ENCODE assay signal across 9 mouse cellular contexts in the genomic region with DNA sequence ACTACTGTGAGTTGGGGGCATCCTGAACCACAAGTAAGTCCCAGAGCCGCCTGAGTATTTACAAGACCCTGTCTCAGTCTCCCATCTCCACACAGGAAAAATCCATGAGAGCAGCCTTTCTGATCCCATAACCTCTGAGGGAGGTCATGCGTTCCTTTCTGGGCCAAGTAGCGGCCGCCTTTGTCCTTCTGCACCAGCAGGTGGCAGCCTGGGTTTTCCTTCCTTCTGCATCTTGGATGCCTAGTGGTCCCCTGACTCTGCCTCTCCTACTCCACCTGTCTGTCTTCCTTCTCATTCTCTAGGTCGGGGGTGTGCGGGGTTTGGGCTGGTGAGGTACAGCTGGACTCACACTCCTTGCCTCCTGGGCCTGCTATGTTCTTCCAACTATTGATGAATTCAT. TPM values are rescaled to one million over a fixed set of nuclear protein-coding genes. Genes with fewer than 3 reads are reported as not detected.
DNase-seq lines count a peak whose midpoint lies in the region; ATAC-seq and TF ChIP-seq lines count a peak whose summit lies in the region.
"Had no signal": no experiment of that assay in that cellular context is flagged by ENCODE, and none has a peak within 500 bp of the region (broad histone marks: within the 10 kb centered on the region; RNA-seq: fewer than 3 reads in every experiment).

No protein-coding gene starts in this region.

- no peak for ATAC-seq in forebrain, postnatal 0 days
- ATAC-seq in forebrain, embryonic 13.5 days, result no peak
- no peak for ATAC-seq in lung, embryonic 14.5 days (ENCODE audit: insufficient read depth)
- ATAC-seq in granulocyte monocyte progenitor cell, adult 5-6 weeks (replicated peaks; ENCODE audit: poor library complexity, severe bottlenecking), result no peak
- ATAC-seq: forebrain, embryonic 15.5 days had no signal

- no peak overlapping the region for H3K4me2 ChIP-seq in forebrain, postnatal 0 days (ENCODE audit: low read depth)
- H3K4me2 ChIP-seq in forebrain, embryonic 13.5 days, result no peak overlapping the region
- no peak overlapping the region for H3K4me2 ChIP-seq in lung, embryonic 14.5 days
- H3K4me2 ChIP-seq: forebrain, embryonic 15.5 days had no signal

- no peak overlapping the region for H3K4me3 ChIP-seq in forebrain, postnatal 0 days (ENCODE audit: low read depth, low read length)
- no peak overlapping the region for H3K4me3 ChIP-seq in forebrain, embryonic 13.5 days
- no peak overlapping the region for H3K4me3 ChIP-seq in lung, embryonic 14.5 days (ENCODE audit: low read depth, low read length)
- H3K4me3 ChIP-seq: forebrain, embryonic 15.5 days had no signal

- no peaks in the 10 kb centered on the region for H3K9me3 ChIP-seq in forebrain, postnatal 0 days (ENCODE audit: low read length)
- no peaks in the 10 kb centered on the region for H3K9me3 ChIP-seq in forebrain, embryonic 13.5 days (replicated peaks)
- H3K9me3 ChIP-seq in lung, embryonic 14.5 days (ENCODE audit: low read depth, low read length), result no peaks in the 10 kb centered on the region
- H3K9me3 ChIP-seq: forebrain, embryonic 15.5 days had no signal

- H3K27ac ChIP-seq in forebrain, postnatal 0 days (ENCODE audit: low read depth, low read length), result no peak overlapping the region
- H3K27ac ChIP-seq in forebrain, embryonic 13.5 days, result no peak overlapping the region
- H3K27ac ChIP-seq in lung, embryonic 14.5 days (ENCODE audit: low read depth), result no peak overlapping the region
- H3K27ac ChIP-seq: forebrain, embryonic 15.5 days had no signal

- peaks cover 6% of the 10 kb centered on the region; the same call in 1 of the 2 replicates for H3K4me1 ChIP-seq in forebrain, postnatal 0 days (ENCODE audit: insufficient read depth)
- H3K4me1 ChIP-seq in forebrain, embryonic 13.5 days, result no peaks in the 10 kb centered on the region
- H3K4me1 ChIP-seq in lung, embryonic 14.5 days (ENCODE audit: insufficient read depth), result no peaks in the 10 kb centered on the region

- 67% methylated on average over 6 of the region's 6 CpGs for WGBS in forebrain, postnatal 0 days
- WGBS in forebrain, embryonic 13.5 days, result 83% methylated on average over 6 of the region's 6 CpGs
- WGBS in lung, embryonic 14.5 days, result 78% methylated on average over 6 of the region's 6 CpGs

- DNase-seq in forebrain, postnatal 0 days, result no peak
- no peak for DNase-seq in lung, embryonic 14.5 days
- no peak for DNase-seq in lung, postnatal 36 days
- DNase-seq in NIH3T3 (ENCODE audit: low read depth), result peak; percentile 38
- peak; percentile 50 for DNase-seq in retina, embryonic 14.5 days (ENCODE audit: low spot score)
- DNase-seq in right cerebral cortex, postnatal 4 days, result no peak

- no peak overlapping the region for H3K9ac ChIP-seq in forebrain, postnatal 0 days
- H3K9ac ChIP-seq in forebrain, embryonic 13.5 days, result no peak overlapping the region
- no peak overlapping the region for H3K9ac ChIP-seq in lung, embryonic 14.5 days
- H3K9ac ChIP-seq: forebrain, embryonic 15.5 days had no signal

- no peaks in the 10 kb centered on the region for H3K27me3 ChIP-seq in forebrain, postnatal 0 days (ENCODE audit: insufficient read depth, low read length)
- H3K27me3 ChIP-seq in forebrain, embryonic 13.5 days, result no peaks in the 10 kb centered on the region
- no peaks in the 10 kb centered on the region for H3K27me3 ChIP-seq in lung, embryonic 14.5 days (ENCODE audit: insufficient read depth, low read length)
- H3K27me3 ChIP-seq: forebrain, embryonic 15.5 days had no signal

- peaks cover 4% of the 10 kb centered on the region; the same call in 1 of the 2 replicates for H3K36me3 ChIP-seq in forebrain, postnatal 0 days (ENCODE audit: insufficient read depth)
- H3K36me3 ChIP-seq in forebrain, embryonic 13.5 days (ENCODE audit: poor library complexity, severe bottlenecking), result peaks cover 76% of the 10 kb centered on the region
- peaks cover 66% of the 10 kb centered on the region for H3K36me3 ChIP-seq in lung, embryonic 14.5 days (ENCODE audit: insufficient read depth)

- peak; percentile 42; the same call in 1 of the 2 replicates for TF ChIP-seq CTCF in forebrain, postnatal 0 days (IDR thresholded peaks at IDR 0.05; ENCODE audit: low read depth)
- TF ChIP-seq CTCF in lung, embryonic 14.5 days (IDR thresholded peaks at IDR 0.05; ENCODE audit: low read depth), result peak; percentile 43

RNA-seq across cellular contexts. Expression of gene Chaf1b, which starts 19.3 kb away (rescaled TPM):
- 13.5 TPM in 2 replicates for total RNA-seq in forebrain, postnatal 0 days (2014; rRNA removed)
- 21.1 and 25.2 TPM in 2 replicates for polyA plus RNA-seq in forebrain, postnatal 0 days (2015; fragmentation: Nextera tagmentation; extraction: Ambion mirVana)
- polyA plus RNA-seq in forebrain, embryonic 13.5 days (2015; fragmentation: Nextera tagmentation; extraction: Ambion mirVana), result 70.0 and 74.4 TPM in 2 replicates
- 98.5 and 99.6 TPM in 2 replicates for polyA plus RNA-seq in lung, embryonic 14.5 days (2014; fragmentation: Nextera tagmentation; extraction: Ambion mirVana)
- total RNA-seq in granulocyte monocyte progenitor cell, adult 5-6 weeks (2014; fragmentation: Nextera tagmentation), result 50.8 and 68.0 TPM in 2 replicates
- total RNA-seq in granulocyte monocyte progenitor cell, adult 5-6 weeks (2017), result 50.6 and 73.7 TPM in 2 replicates

Comparison
In these comparisons a context has a peak if more than half of its experiments do, and no peak if none do; other contexts are left out.
1. DNase-seq: peak in NIH3T3 (single experiment) and retina, embryonic 14.5 days (single experiment); none in forebrain, postnatal 0 days (single experiment), lung, embryonic 14.5 days (single experiment), lung, postnatal 36 days (single experiment) and right cerebral cortex, postnatal 4 days (single experiment).